Mouse (Mus musculus): ENCODE data around the gene Aste1.

Aste1 gene

GRCm38 (mm10) chr9:105395218-105395627 is at the start of gene Aste1, which contains the start of gene Nek11:
TSS of gene Aste1 (plus strand) at chr9:105395392.
TSS of gene Nek11 (minus strand) at chr9:105395524.
- DNase-seq (ENCODE audit: low spot score in 2 of 2), result peak; percentile 81 to 89

DNA sequence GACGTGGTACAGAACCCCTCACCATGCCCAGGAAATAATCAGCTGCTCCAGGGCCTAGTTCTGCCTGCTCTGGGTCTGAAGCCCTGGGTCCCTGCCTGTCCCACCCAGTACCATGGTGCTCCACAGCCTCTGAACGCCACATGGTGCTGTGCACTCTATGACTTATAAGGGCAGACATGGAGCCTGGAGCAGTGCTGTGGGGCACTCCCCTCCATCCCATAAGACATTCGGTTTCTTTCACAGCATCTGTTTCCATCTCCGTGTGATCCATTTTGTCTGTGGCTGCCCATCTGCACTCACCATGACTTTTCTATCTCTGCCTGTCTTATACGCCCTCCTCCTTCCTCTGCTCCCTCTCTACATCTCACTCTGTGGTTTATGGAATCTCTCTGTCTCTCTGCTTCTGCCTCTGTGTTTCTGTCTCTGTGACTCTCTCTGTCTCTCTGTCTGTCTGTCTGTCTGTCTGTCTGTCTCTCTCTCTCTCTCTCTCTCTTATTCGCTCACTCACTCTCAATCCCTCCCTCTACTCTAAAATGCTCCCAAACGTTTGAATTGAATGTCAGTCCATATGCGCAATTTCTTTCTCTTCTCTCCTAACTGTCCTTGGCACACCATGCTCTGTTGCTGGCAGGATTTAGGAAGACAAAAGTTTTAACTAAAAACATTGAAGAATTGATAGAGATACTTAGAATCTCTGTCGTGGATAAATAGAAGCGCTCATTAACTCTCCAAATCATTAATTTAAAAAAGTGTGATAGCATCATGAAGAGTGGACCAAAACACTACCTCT is 46.8 kb upstream of the Aste1 start:
- DNase-seq (ENCODE audit: low spot score in 2 of 2), result no peak

- DNase-seq (ENCODE audit: low spot score in 2 of 2), result no peak
Measured at GRCm38 (mm10) chr9:105349034-105349433, 46.2 kb upstream of the Aste1 start.

GRCm38 (mm10) chr9:105362181-105362580 is 33.0 kb upstream of the Aste1 start:
- no peak for DNase-seq (ENCODE audit: low spot score in 2 of 2)

DNA sequence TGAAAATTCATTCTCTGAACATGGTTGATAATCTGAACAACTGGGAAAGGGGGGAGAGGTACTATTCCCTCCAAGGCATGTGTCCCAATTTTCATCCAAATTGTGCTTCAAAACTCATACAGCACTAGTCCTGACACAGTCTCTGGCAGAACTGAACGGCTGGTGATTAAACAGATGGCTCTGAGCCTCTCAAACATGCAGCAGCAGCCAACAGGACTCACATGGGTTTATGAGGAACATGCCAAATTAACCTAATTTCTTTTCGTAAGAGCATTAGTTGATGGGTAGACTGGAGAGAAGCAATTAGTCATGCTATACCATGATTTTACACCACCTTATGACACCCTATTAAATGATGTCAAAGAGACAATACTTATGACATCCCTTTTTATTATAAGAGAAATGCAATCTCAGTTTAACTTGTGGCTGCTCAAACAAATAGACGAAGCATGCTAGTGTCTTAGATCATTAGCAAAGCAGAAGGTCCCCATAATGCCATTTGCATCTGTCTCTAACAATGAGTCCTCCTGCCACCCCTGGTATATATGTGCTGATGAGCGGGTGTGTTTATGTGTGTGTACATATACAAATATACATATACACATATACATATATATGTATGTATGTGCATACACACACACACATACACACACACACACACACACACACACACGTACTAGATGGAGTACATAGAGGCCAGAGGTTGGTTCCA is 31.5 kb upstream of the Aste1 start:
- DNase-seq (ENCODE audit: low spot score in 2 of 2), result no peak

DNA sequence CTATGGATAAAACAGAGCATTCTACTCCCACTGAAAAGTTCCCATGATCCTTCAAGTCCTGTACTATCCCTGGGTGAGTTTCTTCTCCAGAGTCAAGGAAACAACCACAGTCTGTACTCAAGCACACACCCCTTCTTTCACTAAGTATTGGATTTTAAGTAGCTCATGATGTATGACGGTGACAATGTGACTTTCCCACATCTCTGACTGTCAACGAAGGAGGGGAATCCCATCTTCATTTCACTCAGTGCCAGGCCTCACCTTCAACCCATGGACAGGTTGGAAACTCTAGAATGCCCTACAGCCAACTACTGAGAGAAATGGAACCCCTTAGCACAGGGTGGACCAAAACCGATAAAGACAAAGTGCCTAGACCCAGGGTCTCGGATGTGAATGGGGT is 29.0 kb upstream of the Aste1 start:
- no peak for DNase-seq (ENCODE audit: low spot score in 2 of 2)

DNA sequence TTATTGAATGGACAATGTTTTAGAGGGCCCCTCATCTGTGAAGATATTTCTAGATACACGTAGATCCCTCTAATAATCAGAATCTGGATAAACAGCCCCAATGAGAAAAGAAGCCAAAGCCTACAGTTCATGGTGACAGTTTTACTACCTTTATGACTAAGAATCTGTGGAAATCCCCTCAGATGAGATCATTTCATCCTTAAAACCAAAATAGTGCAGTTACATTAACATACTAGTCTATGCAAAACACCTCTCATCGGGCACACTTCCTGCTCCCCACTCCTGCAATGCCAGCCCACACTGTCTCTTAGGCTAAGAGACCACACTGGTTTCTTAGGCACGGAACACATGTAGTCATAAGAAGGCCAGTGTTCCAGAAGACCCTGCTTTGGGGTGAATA is 26.6 kb upstream of the Aste1 start:
- DNase-seq (ENCODE audit: low spot score in 2 of 2), result no peak

DNA sequence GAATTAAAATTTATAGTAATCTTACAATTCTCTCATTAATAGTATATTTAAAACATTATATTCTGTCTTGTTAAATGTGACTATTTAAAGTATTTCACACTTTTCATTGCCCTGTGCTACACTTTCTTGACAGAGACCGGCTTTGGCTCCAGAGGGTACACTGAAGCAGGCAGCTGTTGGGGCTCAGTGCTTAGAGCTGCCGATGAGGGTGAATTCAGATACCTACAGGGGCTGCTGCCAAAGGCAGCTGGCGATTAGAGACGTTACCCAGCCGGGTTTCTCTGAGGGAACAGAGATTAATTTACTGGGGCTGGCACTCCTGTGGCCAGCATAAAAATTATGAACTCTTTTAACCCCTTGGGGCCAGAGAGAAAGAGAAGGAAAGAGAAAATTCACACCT is 20.8 kb upstream of the Aste1 start:
- no peak for DNase-seq (ENCODE audit: low spot score in 2 of 2)

DNA sequence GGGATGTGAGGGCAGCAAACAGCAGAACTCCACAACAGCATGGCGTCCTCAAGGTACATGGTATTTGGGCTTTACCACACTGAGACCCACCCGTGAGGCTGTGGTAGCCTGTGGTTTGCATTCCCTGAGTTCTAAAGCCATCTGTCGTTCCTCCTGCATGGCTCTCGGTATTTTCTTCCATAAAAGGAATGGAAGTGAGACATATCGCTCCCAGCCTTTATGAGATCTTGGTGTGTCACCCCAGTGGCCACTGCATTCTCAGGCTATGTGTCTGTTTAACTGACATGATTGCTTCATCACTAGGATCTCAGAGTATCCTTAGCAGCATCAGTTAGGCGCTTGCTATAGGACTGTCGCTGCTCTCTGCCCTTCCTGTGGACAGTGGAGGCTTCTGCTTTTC is 18.8 kb upstream of the Aste1 start:
- no peak for DNase-seq (ENCODE audit: low spot score in 2 of 2)

- no peak for DNase-seq (ENCODE audit: low spot score in 2 of 2)
Measured at GRCm38 (mm10) chr9:105376954-105377530, 18.1 kb upstream of the Aste1 start.

GRCm38 (mm10) chr9:105377622-105378021 is 17.6 kb upstream of the Aste1 start:
- DNase-seq (ENCODE audit: low spot score in 2 of 2), result no peak

DNA sequence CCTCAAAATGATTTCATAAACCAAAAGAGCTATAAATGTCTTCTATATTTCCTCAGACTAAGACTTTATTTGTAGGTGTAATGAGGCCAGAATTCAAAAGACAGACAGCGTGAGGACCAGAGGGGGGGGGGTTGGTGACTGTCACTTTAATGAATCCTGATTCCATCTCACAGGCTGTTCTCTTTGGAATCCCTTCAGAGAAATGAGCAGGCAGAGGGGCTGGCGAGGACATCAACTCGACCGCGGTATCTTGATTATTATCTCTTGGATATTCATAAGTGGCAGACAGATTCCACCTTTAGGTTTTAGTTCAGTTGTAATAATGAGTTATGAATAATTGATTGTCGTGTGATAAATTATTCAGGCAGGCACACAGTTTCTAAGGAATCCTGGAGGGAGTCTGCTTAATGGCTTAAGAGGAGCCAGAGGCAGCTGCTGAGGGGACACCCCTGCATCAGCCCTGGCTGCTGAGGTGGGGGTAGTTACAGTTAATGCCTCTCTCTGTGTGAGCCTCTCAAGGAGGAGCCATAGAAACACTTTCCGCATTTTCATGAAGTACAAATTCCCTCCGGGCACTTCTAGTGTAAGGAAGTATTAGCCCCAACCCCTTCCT is 15.6 kb upstream of the Aste1 start:
- DNase-seq (ENCODE audit: low spot score in 2 of 2), result no peak

DNA sequence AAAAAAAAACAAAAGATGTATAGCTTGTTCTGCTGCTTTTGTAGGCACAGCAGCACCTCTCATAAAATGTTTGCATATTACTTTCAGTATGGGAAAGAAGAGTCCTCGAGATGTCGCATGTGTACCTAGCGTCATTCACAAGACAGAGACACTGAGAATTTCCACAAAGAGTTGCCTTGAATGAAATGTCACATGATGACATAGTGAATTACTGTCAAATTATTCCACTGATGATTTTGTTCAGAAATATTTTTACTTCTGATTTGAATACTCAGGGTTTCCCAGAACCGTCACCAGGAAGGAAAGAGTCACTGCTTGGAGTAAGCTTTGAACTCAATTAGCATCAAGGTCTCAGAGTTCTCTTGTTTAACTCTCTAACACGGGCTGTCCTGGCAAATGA is 7.8 kb upstream of the Aste1 start:
- DNase-seq (ENCODE audit: low spot score in 2 of 2), result no peak

- DNase-seq (ENCODE audit: low spot score in 2 of 2), result peak; percentile 53 to 70
Measured at GRCm38 (mm10) chr9:105389289-105389688, 5.9 kb upstream of the Aste1 start.

GRCm38 (mm10) chr9:105390616-105391015 is 4.6 kb upstream of the Aste1 start:
- DNase-seq (ENCODE audit: low spot score in 2 of 2), result no peak

GRCm38 (mm10) chr9:105394720-105395119 is 472 bp upstream of the Aste1 start:
- DNase-seq (ENCODE audit: low spot score in 2 of 2), result no peak

GRCm38 (mm10) chr9:105408549-105408948 is 13.4 kb downstream of the Aste1 start:
- no peak for DNase-seq (ENCODE audit: low spot score in 2 of 2)

GRCm38 (mm10) chr9:105459032-105459431 is 63.8 kb downstream of the Aste1 start:
- no peak for DNase-seq (ENCODE audit: low spot score in 2 of 2)

GRCm38 (mm10) chr9:105461496-105461895 is 66.3 kb downstream of the Aste1 start:
- DNase-seq (ENCODE audit: low spot score in 2 of 2), result no peak

Data from thymus, postnatal 10 days (tissue).